Mouse (Mus musculus) neutrophil, adult 5-6 weeks (primary cell): ENCODE data around the gene Gm21969. TPM values are rescaled to one million over a fixed set of nuclear protein-coding genes. Genes with fewer than 3 reads are reported as not detected.

Experiments
- ATAC-seq: fragments of 151-379, 151-347 bp; 2 replicates; pipeline ENCODE4 v1.8.0; 2017; ENCODE audit warnings: mild to moderate bottlenecking, moderate TSS enrichment; ENCODE audit not compliant: insufficient number of reproducible peaks, poor library complexity, low FRiP score, severe bottlenecking; ENCODE audit errors: extremely low read depth
- total RNA-seq: library from RNA; stranded (forward); fragments of 200-1000 nt; gene quantifications from 2 replicates; pipeline ENCODE4 v1.2.3, GENCODE M21; 2017

Gene Gm21969
- 0.49 TPM in 1 of 2 replicates, not detected in the other for total RNA-seq

DNA sequence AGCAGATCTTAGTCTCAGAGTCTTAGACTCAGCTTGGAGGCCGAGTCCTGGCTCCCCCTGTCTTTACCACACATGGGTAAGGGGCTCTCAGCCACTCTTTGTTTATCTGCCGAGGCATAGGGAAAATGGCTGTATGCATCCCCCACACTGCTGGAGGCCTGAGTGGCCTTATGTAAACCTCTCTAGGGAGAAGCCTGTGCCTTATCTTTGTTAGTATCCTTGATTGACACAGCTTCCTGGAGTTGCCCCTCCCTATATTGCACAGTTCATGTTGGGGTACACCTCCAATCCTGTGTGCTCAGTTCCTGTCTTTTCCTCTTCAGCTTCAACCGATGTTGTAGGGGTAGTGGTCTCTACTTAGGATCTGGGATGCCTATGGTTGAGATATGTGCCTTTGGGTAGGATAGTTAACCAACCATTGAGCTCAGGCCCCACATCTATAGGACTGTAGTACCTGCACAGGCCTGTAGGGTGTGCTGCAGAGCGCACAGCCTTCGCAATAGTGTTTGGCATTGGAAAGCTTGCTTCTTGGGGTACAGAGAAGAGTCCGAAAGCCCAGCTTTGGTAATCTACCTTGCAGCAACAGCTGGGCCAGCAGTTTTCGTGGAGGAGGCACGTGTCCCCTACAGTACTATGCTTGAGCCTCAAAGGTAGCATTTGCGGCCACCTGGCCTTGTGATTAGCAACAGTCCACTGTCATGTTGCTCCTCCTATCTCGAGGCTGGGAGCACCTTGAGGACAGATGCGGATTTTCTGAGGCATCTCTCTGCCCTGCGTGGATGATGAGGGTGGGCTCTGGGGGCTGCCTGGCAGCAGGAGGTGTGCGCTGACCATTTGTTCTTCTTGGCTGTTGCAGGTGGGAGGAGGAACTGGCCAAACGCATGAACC, at the start of gene Gm21969:
Gene Gm21969, plus strand, starts transcription at position 830 of the 888 bp plus-strand sequence.
- ATAC-seq = peak; percentile 73

DNA sequence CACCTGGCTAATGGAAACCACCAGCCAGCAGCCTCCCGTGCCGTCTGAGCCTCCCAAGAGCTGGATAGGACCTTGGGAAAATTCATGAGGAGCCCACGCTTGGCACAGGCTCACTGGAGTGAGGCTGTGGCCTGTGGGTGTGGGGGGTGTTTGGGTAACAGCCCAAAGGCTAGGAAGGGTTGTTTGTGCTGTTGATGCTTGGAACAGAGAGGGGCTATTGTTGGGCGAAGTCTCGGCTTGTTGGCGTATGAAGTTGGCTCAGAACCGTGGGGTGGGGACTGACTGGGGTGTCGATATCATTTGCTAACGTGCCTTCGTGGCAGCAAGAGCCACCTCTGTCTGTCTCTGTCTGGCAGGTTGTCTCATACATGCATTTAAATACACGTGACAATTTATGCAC, 47.8 kb upstream of the Gm21969 start:
- no peak for ATAC-seq

DNA sequence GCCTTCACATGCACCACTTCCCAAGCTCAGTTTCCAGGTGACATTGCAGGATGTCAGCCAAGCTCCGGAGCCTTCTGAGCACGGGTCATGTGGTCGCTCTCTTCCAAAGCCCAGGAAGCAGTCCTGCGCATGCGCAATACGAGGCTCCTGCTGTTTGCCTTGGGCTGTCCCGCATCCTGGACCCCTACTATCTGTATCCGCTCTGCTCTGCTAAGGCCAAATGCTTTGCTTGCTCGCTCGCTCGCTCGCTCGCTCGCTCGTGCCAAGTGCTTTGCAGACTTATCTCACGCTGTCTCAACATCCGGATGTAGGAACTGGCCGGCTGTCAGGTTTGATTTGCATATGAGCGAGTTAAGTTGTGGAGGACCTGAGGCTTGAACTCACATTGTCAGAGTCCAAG, 47.0 kb upstream of the Gm21969 start:
- no peak for ATAC-seq

DNA sequence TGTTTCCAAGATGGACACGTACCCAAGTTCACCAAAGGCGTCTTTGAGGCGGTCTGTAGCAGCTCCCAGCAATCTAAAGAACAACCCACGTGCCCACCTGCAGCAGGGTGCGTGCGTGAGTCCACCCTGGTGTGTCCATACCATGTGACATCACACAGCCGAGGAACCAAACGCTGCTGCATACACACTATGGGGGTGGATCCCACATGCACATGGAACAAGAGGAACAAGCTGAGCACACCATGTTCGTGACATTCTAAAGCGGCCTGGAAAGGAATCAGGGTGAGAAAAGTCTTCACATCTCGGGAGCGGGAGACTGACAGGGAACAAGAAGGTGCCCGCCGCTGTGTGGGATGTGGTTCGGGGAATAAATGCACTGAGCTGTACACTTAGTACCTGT, 34.6 kb upstream of the Gm21969 start:
- ATAC-seq = no peak

DNA sequence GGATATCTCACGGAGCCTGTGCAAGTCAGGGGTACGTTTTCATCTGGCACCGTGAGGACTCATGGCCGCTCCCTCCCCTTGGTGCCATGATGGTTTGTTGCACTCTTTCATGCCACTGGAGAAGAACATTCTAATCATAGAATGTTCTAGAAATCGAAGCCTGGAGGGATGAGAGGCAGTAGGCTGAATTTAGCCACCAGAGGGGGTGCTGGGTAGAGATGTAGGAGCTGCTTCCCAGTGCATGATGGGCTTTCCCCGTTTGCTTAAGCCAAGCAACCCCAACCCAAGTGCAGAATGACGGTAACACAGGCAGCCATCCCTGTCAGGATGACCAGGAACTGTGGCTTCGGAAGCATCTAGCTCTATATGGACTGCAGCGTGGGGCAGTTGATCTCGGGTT, 32.2 kb upstream of the Gm21969 start:
- no peak for ATAC-seq

DNA sequence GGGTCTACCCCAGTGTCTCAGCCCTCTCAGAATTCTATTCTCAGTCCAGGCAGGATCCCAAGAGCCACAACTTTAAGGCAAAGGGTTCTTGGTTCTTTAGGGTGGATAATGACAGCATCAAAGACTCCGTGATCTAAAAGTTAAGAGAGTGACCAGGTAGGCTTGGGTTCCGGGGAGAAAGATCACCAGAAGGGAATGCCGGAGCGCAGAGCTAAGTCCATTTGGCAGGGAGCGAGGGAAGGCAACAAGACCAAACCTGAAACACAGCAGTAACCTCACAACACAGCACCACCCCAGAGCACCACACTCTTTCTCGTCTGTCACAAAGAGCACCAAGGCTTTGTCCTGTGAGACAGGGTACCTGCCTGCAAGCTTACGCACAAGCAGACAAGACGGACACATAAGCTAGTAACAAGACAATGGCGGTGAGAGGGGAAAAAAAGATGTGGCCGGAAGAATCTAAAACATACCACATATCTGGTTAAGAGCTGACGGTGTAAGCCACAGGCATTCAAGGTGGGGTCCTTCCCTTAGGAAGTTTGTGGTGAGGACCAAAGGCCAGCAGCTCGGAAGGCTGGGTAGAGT, 30.0 kb upstream of the Gm21969 start:
- no peak for ATAC-seq

DNA sequence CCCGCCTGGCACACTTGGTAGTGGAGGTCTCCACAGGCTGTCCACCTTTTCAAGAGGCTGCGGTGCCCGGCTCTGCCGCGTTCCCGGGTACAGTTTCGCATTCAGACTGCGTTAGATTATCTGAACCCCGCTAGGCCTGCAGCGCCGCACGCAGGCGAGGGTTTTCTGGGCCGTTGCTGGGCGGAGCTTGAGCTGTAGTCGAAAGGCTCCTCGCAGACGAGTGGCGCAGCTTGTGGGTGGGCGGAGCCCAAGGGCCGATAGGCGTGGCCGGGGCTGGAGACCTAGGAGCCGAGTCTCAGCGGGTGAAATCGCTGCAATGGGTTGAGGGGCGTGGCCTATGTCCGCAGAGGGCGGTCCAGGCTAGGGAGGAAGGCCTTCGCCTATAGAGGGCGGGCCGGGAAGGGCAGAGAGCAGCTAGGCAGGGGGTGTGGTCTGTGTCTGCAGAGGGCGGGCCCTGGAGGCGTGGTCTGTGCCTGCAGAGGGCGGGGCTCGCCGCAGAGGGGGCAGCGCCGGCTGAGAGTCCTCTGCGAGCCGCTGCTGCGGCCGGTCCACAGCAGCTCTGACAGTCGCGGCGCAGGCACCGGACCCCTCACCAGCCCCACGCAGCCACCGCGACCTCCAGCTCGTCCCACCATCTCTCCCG, 28.7 kb upstream of the Gm21969 start:
- ATAC-seq = peak; percentile 91

DNA sequence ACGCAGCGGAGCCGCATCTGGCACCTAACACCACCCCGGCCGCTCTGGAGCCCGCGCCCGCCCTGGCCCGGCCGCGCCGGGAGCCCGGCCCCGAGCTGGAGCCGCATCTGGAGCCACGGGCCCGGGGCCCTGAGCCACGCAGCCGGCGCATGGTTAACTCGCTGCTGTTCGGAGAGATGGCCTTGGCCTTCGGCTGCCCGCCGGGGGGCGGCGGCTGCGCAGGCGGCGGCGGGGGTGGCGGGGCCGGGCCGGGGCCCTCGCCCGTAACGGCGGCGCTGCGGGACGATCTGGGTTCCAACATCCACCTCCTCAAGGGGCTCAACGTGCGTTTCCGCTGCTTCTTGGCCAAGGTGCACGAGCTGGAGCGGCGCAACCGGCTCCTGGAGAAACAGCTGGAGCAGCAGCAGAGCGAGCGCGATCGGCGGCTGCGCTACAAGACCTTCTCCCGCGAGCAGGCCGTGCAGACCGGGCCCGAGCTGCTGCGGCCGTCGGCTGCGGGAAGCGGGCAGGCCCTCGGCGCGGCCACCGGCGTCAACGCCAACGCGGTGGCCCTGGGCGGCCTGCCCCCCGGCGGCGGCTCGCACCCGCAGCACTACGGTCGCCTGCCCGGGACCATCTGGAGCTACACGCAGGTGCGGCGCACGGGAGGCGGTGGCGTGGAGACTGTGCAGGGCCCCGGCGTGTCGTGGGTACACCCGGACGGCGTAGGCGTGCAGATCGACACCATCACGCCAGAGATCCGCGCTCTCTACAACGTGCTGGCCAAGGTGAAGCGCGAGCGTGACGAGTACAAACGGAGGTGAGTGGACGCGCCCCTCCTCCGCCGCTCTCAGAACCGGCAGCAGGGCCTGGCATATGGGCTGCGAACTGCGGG, 27.9 kb upstream of the Gm21969 start:
- no peak for ATAC-seq

DNA sequence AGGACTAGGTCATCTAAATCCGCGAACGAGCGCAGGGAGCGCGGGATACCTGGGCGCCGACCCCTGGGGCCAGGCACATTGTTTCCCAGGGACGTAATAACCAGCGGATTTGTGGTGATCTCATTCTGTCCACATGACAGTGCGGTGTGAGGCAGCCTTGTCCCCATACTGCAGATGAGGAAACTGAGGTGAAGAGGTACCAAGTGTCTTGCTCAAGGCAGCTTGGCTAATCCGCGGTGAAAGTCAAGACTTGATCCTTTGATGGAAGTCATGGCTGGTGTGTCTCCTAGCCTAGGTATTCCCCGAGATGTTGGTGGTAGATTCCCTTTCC, 27.3 kb upstream of the Gm21969 start:
- ATAC-seq = no peak

DNA sequence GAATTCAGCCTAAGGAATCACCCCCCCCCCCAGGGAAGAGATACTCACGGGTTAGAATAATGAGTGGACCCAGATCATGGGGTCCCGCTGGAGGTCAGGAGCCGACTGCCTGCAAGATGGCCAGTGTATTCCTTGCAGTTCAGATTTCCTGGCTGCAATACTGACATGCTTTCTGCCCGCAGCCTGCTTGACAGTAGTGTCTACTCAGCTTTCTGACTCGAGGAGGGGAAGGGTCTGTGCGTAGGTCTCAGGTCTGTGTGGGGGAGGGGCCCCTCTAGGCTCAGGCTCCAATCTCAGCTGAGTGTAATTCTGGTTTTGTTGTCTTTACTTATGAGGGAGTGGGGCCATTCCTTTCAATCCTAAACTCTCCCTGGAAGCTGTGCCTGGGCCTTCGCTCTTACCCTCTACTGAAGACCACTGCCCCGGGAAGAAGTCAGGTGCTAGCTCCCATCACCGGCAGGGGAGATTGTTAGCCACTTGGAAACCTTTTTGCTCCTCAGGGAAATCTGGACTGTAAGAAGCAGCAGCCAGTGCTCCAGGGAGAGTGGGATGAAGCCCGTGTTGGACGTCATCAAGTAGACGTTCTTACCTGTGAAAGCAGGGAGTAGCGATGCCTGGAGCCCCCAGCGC, 26.6 kb upstream of the Gm21969 start:
- ATAC-seq = no peak

DNA sequence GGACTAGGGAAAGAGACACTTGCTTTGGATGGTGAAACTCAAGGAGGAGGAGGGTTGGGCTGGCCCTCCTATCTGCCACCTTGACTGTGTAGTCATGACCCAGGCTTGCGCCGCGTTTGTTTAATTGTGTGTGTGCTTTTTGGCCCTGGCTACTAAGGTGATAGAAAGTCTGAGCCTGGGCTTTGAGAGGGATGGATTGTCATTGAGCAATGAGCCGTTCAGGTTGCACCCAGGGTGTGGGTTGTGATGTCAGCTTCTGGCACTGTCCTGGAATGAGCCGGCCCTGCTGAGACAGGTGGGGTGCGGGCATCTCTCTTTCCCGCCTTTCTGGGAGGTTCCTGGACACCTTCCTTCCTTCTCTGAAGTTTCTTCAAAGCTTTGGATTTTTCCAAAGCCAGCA, 26.0 kb upstream of the Gm21969 start:
- ATAC-seq = no peak

DNA sequence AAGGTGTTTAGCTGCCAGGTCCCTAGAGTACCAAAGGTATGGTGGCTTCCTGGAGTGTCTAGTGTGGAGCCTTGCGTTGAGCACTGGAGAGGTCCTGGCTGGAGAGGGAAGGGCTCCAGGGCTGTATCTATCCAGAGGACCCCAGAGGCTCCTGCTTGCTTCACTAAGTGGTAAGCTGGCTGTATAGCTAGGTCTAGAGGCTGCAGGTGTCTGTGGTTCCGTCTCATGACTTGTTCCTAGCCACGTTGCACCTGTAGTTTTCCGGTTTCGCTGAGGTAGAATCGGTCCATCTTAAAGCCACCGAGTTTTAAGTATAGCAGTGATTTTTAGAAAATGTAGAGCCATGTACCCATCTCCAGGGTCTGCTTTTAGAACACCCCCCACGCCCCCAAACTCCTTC, 24.6 kb upstream of the Gm21969 start:
- ATAC-seq = no peak

DNA sequence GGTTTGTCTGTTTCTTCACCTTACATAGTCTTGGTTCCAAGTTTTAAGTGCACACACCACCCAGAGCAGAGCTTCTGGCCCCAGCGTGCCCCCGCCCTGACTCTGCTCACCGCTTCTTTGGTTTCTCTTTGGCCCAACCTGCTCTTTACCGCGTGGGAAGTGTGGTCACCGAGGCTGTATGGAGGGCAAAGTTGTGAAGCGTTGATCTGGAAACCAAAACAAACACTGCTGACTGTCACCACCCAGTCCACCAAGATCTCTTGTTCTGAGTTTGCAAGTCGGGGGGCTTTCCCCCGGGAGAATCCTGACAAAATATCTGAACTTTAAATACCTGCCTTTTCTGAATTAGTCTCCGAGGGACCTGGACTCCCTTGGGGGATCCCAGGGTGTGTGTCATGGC, 24.0 kb upstream of the Gm21969 start:
- no peak for ATAC-seq

DNA sequence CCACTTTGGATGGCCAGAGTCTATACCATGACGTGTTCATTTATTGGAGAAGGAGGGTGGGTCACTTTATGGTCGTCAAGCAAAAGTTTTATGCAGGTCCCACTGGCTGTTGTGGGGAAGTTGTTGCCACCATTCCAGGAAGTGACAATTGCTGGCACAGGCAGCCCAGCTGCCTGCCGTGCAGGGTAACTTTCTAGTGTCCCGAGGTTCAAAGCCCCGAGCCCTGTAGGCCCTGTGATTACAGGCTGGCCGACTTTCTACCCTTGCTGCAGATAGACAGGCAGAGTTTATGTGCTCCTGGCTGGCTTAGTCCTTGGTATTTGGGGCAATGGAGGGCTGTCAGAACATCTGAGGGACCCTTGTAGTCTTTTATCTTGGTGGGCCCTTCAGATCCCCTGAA, 23.5 kb upstream of the Gm21969 start:
- no peak for ATAC-seq

DNA sequence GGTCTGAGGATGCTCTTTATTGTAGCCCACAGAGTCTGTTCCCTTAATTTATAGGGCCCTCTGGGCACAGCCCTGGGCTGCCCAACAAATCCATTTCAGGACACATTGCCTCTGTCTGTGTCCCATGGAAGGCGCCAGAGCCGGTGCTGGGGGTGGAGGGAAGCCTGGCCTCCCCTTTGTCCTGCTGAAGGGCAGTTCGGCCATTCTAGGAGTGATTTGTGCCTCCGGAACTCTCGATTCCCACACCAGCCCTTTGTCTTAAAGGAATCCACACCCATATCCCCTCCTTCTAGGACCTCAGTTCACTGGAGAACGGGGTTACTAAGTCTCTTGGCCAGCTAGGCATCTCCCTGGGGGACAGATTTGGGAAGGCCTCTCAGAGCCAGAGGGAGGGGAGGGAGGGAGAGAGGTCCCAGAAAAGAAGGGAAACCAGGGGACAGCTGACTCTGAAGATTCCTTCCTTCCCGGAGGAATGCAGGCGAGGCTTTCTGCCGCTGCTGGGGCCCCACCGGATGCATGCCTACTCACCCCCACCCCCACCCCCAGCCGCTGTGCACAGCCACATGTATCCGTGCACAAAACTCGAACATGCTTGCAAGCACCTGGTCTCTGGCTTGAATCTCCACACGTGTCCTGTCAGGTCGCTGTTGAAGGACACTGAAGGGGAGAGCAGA, 22.2 kb upstream of the Gm21969 start:
- ATAC-seq = no peak

DNA sequence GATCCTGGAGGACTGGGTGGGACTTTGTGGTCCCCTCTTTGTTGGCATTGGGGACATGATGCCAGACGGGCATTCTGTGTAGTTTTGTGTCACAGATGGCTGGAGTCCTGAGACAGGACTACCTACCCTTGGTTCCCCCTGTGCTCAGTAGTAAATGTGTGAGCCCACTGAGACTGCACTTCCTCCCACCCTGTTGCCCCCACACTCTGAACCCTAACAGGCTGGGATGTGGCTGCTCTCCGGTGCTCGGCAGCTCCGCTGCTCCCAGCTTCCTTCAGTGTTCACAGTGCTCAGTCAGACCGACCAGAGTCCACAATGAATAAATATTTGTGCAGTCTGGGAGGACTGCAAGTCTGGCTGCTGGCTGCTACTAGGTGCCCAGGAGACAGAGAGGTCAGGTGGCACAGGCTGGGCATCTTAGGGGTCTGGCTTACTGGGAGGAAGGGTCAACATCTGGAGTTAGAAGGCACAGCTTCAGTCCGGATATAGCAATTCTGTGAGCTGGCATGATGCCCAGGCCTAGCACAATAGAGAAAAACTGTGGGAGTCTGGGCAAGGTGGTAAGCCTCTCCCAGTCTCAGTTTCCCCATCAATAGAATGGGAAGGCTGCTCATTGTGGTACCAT, 21.4 kb upstream of the Gm21969 start:
- no peak for ATAC-seq

DNA sequence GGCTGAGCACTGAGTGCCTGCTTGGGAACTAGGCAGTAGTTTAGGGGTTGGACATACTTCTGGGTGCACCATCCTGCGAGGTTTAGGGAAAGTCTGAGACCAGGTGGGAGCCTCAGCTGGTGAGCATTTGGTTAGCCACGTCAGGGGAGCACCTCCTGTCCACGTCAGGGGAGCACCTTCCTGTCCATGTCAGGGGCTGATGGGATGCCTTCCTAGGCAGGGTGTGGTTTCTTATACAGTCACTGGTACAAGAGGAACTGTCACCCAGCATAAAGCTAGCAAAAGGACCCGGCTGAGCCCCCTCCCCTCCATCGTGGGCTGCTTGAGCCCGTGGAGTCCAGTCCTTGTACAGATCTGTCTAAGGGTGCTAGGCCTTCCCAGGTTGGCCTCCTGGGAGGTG, 20.6 kb upstream of the Gm21969 start:
- no peak for ATAC-seq

DNA sequence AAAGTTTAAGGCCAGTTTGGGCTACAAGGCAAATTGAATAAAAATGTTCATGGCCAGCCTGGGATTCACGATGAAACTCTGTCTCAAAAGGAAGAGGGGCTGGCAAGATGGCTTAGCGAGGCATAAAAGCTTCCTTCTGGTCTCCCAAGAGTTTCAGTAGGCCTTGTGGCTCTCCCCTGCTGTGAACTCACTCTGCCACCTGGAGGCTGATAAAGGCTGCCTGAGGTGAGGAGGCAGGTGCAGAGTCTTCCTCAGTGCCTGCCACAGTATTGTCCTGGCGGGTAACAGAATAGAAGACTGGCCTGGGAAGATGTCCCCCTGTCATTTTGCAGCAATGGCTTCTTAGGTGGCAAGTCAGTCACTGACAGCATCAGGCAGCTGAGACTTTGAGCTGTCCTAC, 20.1 kb upstream of the Gm21969 start:
- no peak for ATAC-seq
